Mouse (Mus musculus) kidney, postnatal 0 days (tissue): ENCODE data around the gene Gnaq. TPM values are rescaled to one million over a fixed set of nuclear protein-coding genes. Genes with fewer than 3 reads are reported as not detected.

Experiments
- ATAC-seq: fragments of 200-750 bp; cut with Nextera tagmentation; replicated peaks from 2 replicates; pipeline ENCODE4 v1.8.0; 2017; ENCODE audit warnings: low read depth, moderate number of reproducible peaks, moderate TSS enrichment, moderate library complexity; ENCODE audit not compliant: low FRiP score
- DNase-seq: peaks from one replicate; pipeline ENCODE4 v3.0.0-alpha.2; 2016; ENCODE audit warnings: low spot score
- H3K27ac ChIP-seq: fragments of 300-500 bp; sonication (generic); 2 replicates; pipeline ENCODE4 v1.5.1; 2014; ENCODE audit warnings: mild to moderate bottlenecking
- H3K27me3 ChIP-seq: fragments of 300-500 bp; sonication (generic); 2 replicates; pipeline ENCODE4 v1.6.1; 2014; ENCODE audit warnings: low read length, mixed read lengths; ENCODE audit not compliant: insufficient read depth
- H3K36me3 ChIP-seq: fragments of 300-500 bp; sonication (generic); 2 replicates; pipeline ENCODE4 v1.6.1; 2014; ENCODE audit warnings: low read length, mixed read lengths; ENCODE audit not compliant: insufficient read depth
- H3K4me1 ChIP-seq: fragments of 300-500 bp; sonication (generic); replicated peaks from 2 replicates; pipeline ENCODE4 v1.6.1; 2014; ENCODE audit warnings: antibody characterized with exemption, low read length, mixed read lengths; ENCODE audit not compliant: insufficient read depth
- H3K4me2 ChIP-seq: fragments of 300-500 bp; sonication (generic); 2 replicates; pipeline ENCODE4 v1.6.1; 2014; ENCODE audit warnings: mild to moderate bottlenecking, low read length, moderate library complexity, mixed read lengths
- H3K4me3 ChIP-seq: fragments of 300-500 bp; sonication (generic); replicated peaks from 2 replicates; pipeline ENCODE4 v1.5.1; 2014; ENCODE audit warnings: low read depth, low read length
- H3K9ac ChIP-seq: fragments of 300-500 bp; sonication (generic); 2 replicates; pipeline ENCODE4 v1.6.1; 2014; ENCODE audit warnings: low read depth, low read length
- H3K9me3 ChIP-seq: fragments of 300-500 bp; sonication (generic); replicated peaks from 2 replicates; pipeline ENCODE4 v1.6.1; 2016; ENCODE audit warnings: low read length, inconsistent platforms, mixed read lengths
- CTCF ChIP-seq: IDR thresholded peaks from 2 replicates; pipeline ENCODE4 v1.5.1; 2016; ENCODE audit warnings: antibody characterized with exemption, low read depth, mild to moderate bottlenecking, moderate library complexity
- WGBS: fragments of 180-500 bp; shearing (Covaris S2); extraction: QIAGEN DNeasy Blood & Tissue Kit; methylation state at CpG from one replicate; pipeline ENCODE4 v1.1.7; 2014; 5-methylcytosine and 5-hydroxymethylcytosine counted together
- polyA plus RNA-seq: library from polyadenylated mRNA; unstranded; fragments of >200 nt; fragmentation: Nextera tagmentation; extraction: Ambion mirVana; gene quantifications from 2 replicates; pipeline ENCODE4 v1.2.1, GENCODE M21; 2015

Gene Gnaq
- polyA plus RNA-seq, 1 experiment from 2014 or later: 27.2 TPM

DNA sequence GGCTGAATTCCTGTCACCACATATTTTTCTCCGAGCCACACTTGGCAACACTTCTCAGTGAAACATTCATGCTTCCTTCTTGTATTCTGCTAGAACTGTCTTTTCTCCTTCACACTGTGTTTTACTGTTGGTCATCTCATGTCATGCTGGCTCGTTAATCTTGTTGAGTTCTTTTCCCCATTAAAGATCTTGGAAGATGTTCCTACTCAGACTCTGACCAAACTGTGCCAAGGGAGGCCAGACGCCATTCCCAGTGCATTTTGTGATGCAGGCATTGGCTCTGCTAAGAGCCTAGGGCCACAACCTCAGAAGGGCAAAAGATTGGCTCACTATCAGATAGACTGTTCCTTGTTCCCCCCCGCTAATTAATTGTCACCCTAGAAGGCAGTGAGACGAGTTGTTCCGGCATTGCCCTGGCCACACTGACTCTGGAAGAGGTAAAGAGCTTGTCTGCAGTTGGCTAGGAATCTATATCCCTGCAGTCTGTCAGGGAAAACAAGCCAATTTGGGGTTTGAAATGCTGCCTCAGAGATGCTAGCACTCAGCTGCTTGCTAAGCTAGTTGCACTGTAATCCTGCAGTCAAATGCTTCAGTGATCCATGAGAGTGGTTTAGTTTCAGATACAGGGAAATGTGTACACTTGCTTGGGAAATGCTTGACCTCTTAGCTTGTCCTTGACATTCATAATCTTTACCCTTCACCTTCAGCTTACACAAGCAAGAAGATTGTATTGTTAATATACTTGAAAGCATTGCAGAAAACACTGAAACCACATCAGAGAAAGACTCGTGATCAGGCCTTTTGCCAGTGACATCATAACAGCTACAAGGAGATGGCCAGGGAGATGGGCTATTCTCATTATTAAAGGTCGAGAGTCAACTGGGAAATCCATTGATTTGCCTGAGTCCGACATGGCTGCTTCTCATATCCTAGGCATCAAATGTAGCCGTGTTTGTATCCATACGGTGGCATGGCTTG, 152.7 kb downstream of the Gnaq start:
- Histone ChIP-seq H3K4me2 (no peak overlapping the region), H3K4me1 (peaks cover 30% of the 10 kb centered on the region), H3K9me3 (no peaks in the 10 kb centered on the region), H3K27me3 (no peaks in the 10 kb centered on the region), H3K4me3 (no peak overlapping the region), H3K27ac (peak overlapping the region; percentile 8; the same call in 1 of the 2 replicates), H3K36me3 (no peaks in the 10 kb centered on the region), H3K9ac (no peak overlapping the region)
- no peak for TF ChIP-seq CTCF
- ATAC-seq: no peak
- DNase-seq: peak; percentile 51
- WGBS: 57% methylated on average over 11 of the region's 11 CpGs

DNA sequence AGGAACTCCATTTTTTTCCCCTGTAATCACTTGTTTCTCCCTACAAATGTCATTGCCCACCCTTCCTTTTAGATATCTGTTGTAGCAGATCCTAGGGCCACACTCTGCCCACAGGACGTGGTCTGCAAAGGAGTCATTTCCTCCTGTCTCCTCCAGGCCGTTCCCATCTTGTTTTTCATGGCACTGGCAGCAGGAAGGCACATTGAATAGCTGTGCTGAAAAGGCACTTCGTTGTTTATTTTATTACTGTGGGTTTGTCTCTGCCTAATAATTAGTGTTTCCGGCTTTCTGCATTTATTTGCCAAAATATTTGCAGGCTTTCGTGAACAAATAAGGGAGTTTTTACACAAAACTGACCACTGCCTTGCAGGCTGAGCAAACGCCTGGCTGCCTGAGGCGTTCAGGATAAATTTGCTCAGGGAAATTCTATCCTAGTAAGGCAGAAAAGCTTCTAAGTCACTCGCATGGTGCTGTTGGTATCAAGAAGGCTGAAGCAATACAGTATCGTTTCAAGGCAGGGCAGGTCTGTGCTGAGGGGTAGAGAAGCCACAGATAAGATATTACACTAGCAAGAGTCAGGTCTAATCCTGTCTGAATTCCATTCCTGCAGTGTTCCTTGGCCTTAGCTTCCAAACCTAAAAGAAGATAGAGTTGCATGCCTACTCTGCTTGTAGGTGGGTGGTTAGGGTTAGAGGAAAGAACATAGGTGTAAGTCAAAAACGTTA, 154.0 kb downstream of the Gnaq start:
- no peak overlapping the region for H3K4me3 ChIP-seq
- ATAC-seq: no peak
- peaks cover 30% of the 10 kb centered on the region for H3K4me1 ChIP-seq
- no peak overlapping the region for H3K9ac ChIP-seq
- H3K27me3 ChIP-seq: no peaks in the 10 kb centered on the region
- no peaks in the 10 kb centered on the region for H3K36me3 ChIP-seq
- no peaks in the 10 kb centered on the region for H3K9me3 ChIP-seq
- TF ChIP-seq CTCF: no peak
- H3K27ac ChIP-seq: 0 out of 2 replicates have a peak overlapping the region, but pooled peaks have one; percentile 51
- H3K4me2 ChIP-seq: no peak overlapping the region
- peak; percentile 69 for DNase-seq
- 16% methylated on average over 10 of the region's 10 CpGs for WGBS

DNA sequence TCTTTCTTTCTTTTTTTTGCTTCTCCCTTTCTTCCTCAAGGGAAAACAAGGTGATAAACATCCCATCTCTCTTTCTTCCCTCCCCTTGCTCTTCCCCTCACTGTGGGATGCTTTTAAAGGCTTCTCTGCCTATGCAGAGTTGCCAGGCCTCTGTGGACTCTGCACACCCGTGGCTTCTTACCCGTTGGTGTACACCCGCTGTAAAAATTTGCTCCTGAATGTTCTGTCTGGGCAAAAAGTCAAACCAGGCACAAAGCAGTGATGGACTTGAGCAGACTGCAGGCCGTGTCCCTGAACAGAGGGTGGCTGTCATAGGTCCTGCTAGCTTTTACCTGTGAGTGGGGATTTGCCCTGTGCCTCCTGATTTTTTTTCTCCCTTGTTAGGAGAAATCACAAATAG, 154.7 kb downstream of the Gnaq start:
- Histone ChIP-seq H3K9me3 (no peaks in the 10 kb centered on the region), H3K27ac (no peak overlapping the region), H3K9ac (no peak overlapping the region), H3K4me2 (no peak overlapping the region), H3K4me1 (peaks cover 34% of the 10 kb centered on the region), H3K36me3 (no peaks in the 10 kb centered on the region), H3K4me3 (no peak overlapping the region), H3K27me3 (no peaks in the 10 kb centered on the region)
- no peak for TF ChIP-seq CTCF
- no peak for DNase-seq
- ATAC-seq: no peak
- 66% methylated on average over 4 of the region's 4 CpGs for whole genome bisulfite sequencing

DNA sequence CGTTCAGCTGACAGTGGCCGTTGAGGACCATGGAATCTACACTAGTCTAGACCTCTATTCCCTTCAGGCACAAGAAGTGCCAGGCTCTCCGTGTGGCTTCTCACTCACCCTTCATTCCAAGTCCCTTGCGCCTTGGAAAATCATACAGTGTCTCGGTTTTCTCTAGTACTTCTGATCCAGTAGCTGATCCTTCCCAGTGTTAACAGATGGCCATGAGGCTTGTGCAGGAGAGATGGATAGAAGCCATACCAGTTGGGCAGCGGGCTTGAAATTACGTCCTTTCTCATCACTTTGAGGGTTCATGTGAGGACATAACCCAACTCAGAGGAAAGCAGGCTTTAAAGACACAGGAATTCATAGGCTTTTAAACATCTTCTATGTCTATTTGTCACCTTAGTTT, 155.3 kb downstream of the Gnaq start:
- no peak overlapping the region for H3K4me3 ChIP-seq
- ATAC-seq (no peak), DNase-seq (no peak)
- no peak for TF ChIP-seq CTCF
- WGBS: 70% methylated on average over 7 of the region's 7 CpGs
- peaks cover 36% of the 10 kb centered on the region for H3K4me1 ChIP-seq
- H3K9ac ChIP-seq: no peak overlapping the region
- no peaks in the 10 kb centered on the region for H3K36me3 ChIP-seq
- H3K27ac ChIP-seq: no peak overlapping the region
- no peaks in the 10 kb centered on the region for H3K27me3 ChIP-seq
- H3K4me2 ChIP-seq: no peak overlapping the region
- H3K9me3 ChIP-seq: no peaks in the 10 kb centered on the region

DNA sequence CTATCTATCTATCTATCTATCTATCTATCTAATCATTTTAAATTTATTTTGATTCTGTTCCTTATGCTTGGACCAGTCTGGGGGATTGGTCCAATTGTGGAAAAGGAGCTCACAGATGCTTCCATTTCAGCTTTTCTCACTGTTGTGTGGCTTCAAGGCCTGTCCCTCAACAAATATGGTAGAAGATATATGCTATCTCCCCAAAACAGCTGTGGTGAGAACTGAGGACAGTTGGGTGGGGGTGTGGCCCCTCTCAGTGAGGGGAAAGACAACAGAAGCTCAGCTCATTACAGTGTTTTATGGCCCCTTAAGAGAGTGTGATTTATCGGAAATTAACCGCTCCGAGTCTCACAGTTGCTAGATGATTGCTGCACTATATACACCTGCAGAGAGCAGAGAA, 158.5 kb downstream of the Gnaq start:
- 48% methylated on average over 3 of the region's 3 CpGs for WGBS
- no peak for ATAC-seq

DNA sequence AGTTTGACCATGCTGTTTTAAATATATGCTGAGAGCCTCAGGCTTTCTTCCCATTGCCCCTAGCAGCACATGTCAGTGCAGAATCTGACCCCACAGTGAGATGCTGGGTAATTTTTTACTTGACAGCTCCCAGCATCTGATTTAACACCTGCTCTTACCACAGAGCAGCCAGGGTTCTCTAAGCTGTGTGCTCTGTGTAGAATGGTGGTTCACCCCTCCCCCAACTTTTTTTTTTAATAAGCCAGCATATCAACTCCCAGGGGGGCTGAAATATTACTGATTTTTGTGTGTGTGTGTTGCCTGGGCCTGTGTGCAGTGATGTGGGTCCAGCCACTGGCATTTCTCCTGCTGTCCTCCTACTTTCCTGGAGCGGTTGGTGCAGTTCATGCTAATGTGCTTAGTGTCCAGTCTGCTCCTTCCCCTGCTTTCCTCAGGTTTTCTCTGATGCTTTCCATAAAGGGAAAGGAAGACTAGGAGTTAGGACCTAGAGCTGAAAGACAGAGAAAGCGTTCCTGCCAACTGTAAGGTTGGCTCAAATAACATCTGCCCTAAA, 159.5 kb downstream of the Gnaq start:
- ATAC-seq: no peak
- DNase-seq: no peak

More for the DNA sequence above, 158.5 kb downstream of the Gnaq start:
- Histone ChIP-seq H3K4me3 (no peak overlapping the region), H3K36me3 (no peaks in the 10 kb centered on the region), H3K27ac (no peak overlapping the region), H3K4me1 (peaks cover 17% of the 10 kb centered on the region), H3K9me3 (no peaks in the 10 kb centered on the region), H3K4me2 (no peak overlapping the region), H3K27me3 (no peaks in the 10 kb centered on the region), H3K9ac (no peak overlapping the region)
- no peak for TF ChIP-seq CTCF
- DNase-seq: no peak

More for the DNA sequence above, 159.5 kb downstream of the Gnaq start:
- no peak overlapping the region for H3K27ac ChIP-seq
- no peak overlapping the region for H3K4me2 ChIP-seq
- H3K27me3 ChIP-seq: no peaks in the 10 kb centered on the region
- H3K36me3 ChIP-seq: no peaks in the 10 kb centered on the region
- 42% methylated on average over 2 of the region's 2 CpGs for WGBS
- H3K4me1 ChIP-seq: peaks cover 9% of the 10 kb centered on the region; the same call in 1 of the 2 replicates
- no peaks in the 10 kb centered on the region for H3K9me3 ChIP-seq
- no peak overlapping the region for H3K4me3 ChIP-seq
- no peak overlapping the region for H3K9ac ChIP-seq
- no peak for TF ChIP-seq CTCF
